Mouse (Mus musculus): ENCODE results near the gene Ppp1r7. TPM values are rescaled to one million over a fixed set of nuclear protein-coding genes. Genes with fewer than 3 reads are reported as not detected.

Gene Ppp1r7
- total RNA-seq, 2 experiments from 2014 or later: 15.4 to 20.2 TPM

DNA sequence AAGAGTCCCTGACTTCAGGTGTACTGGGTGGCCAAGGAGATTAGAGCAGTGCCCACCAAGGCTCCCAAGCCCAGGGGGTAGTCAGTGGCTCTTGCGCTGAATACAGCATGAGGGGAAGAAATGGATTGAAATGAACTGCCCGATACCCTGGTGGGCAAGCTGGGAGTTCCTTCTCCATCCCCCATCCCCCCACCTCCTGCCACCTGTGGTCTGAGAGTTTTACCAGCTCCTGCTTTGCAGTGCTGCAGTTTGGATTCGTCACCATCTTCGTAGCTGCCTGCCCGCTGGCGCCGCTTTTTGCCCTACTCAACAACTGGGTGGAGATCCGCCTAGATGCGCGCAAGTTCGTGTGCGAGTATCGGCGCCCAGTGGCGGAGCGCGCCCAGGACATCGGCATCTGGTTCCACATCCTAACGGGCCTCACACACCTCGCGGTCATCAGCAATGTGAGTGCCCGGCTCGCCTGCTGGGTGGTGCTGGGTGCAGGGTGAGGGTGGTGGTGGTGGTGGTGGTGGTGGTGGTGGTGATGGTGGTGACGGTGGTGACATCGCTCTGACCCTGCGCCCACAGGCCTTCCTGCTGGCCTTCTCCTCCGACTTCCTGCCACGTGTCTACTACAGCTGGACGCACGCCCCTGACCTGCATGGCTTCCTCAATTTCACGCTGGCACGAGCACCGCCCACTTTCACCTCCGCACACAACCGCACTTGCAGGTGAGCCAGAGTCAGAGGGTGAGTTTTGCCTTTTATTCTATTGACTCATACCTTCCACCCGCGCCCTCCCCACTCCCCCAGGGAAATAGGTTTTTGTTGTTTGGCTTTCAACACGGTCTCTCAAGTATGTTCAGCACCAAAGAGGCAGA is 58.8 kb downstream of the Ppp1r7 start:
- DNase-seq: no peak
- intact Hi-C loops (cut with DNase I; ENCODE audit: low total_unique reads): no loop called here

GRCm38 (mm10) chr1:93403403-93403802 is 60.7 kb downstream of the Ppp1r7 start:
- intact Hi-C loops (cut with DNase I; ENCODE audit: low total_unique reads): no loop called here
- DNase-seq: no peak

Small RNA genes lying within 50 kb of the gene (microRNA-seq; reads per million reads assigned to microRNA genes)
- gene Mir6345 (0 reads per million in 2 experiments), gene Mir6902 (0 to 0.32 reads per million in 2 experiments)

Other genes starting within 250 kb of the Ppp1r7 start
- gene Kif1a, start 240.9 kb upstream of the Ppp1r7 start, total RNA-seq (2021): 1 to 10 TPM; 1.4 to 5.7 TPM
- gene Agxt, start 207.6 kb upstream of the Ppp1r7 start, total RNA-seq (2021): not detected
- gene 2310007B03Rik, start 181.9 kb upstream of the Ppp1r7 start, total RNA-seq (2021): not detected
- not detected for gene Crocc2, start 174.1 kb upstream of the Ppp1r7 start, total RNA-seq (2021)
- 1 to 10 TPM; 5.2 to 6.9 TPM for gene Sned1, start 107.0 kb upstream of the Ppp1r7 start, total RNA-seq (2021)
- 10 to 100 TPM in 1 of 2 experiments, 1 to 10 TPM in 1; 8.8 to 11.4 TPM for gene Mterf4, start 36.9 kb upstream of the Ppp1r7 start, total RNA-seq (2021)
- gene Pask, start 628 bp downstream of the Ppp1r7 start, total RNA-seq (2021): 1 to 10 TPM in 1 of 2 experiments, under 1 TPM in 1; 0.89 to 1.4 TPM
- not detected for gene Ano7, start 31.1 kb downstream of the Ppp1r7 start, total RNA-seq (2021)
- gene Hdlbp, start 136.0 kb downstream of the Ppp1r7 start, total RNA-seq (2021): 100 to 1,000 TPM; 220 to 231 TPM
- gene Farp2, start 169.2 kb downstream of the Ppp1r7 start, total RNA-seq (2021): 10 to 100 TPM; 11.5 to 14.4 TPM

Measured in gastrocnemius, postnatal 14 days (tissue).